Mouse (Mus musculus) bone marrow macrophage, adult 2 months (primary cell): Measurements from ENCODE around the gene Retnlb.

Experiments
- CTCF ChIP-seq: IDR thresholded peaks from 2 replicates; pipeline ENCODE4 v1.5.1; 2012; ENCODE audit warnings: low read depth, mild to moderate bottlenecking, low read length, moderate library complexity
- POLR2A ChIP-seq: IDR thresholded peaks from 2 replicates; pipeline ENCODE4 v1.6.1; 2012; ENCODE audit warnings: mild to moderate bottlenecking, low read depth, low read length, borderline replicate concordance

GRCm38 (mm10) chr16:48805412-48805811 is 11.2 kb upstream of the Retnlb start:
- TF ChIP-seq CTCF (no peak), POLR2A (no peak)
